Mouse (Mus musculus): ENCODE data around the gene Cpeb2. TPM values are rescaled to one million over a fixed set of nuclear protein-coding genes. Genes with fewer than 3 reads are reported as not detected.

The Cpeb2 gene
- polyA plus RNA-seq, 2 experiments, result 0.86 to 1.1 TPM

DNA sequence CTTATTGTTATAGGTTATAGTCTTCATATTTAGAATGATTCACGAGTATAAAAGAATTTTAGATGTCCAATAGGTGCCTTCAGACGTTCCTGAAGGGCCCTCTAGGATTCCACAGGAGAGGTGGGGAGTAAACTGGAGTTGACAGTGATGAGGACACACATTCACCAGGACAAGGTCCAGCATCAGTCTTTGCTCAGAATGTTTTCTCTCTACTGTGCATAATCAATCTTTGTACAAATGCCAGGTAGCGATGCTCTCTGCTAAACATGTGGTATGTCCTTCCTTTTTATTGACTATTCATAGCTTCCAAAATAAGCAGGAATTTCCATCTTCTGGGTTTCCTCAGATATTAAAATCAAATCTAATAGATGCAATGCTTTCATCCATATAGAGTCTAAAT is 8.7 kb upstream of the Cpeb2 start:
- DNase-seq (ENCODE audit: low read depth in 3 of 3, low spot score in 3 of 3) (no peak), ATAC-seq (ENCODE audit: insufficient read depth) (no peak)
- no peak overlapping the region for H3K27ac ChIP-seq
- H3K36me3 ChIP-seq (replicated peaks; ENCODE audit: control insufficient read depth, insufficient read depth, low read depth), result no peaks in the 10 kb centered on the region
- H3K9ac ChIP-seq (replicated peaks), result no peak overlapping the region
- H3K4me3 ChIP-seq (ENCODE audit: insufficient read depth in 1 of 2, low read depth in 2 of 2, low read length in 2 of 2), result no peak overlapping the region
- H3K9me3 ChIP-seq (ENCODE audit: control insufficient read depth, low read length), result no peaks in the 10 kb centered on the region
- 37% methylated on average over 3 of the region's 3 CpGs for WGBS (ENCODE audit: insufficient replicate concordance)
- H3K4me2 ChIP-seq (ENCODE audit: low read depth), result no peak overlapping the region
- H3K4me1 ChIP-seq (replicated peaks; ENCODE audit: control insufficient read depth in 2 of 2, insufficient read depth in 2 of 2, low read length in 1 of 2), result no peaks in the 10 kb centered on the region
- H3K27me3 ChIP-seq (ENCODE audit: control insufficient read depth, insufficient read depth, low read length), result no peaks in the 10 kb centered on the region
- TF ChIP-seq CTCF (IDR thresholded peaks at IDR 0.05; ENCODE audit: low read depth) (no peak), EP300 (IDR thresholded peaks at IDR 0.05; ENCODE audit: low read depth) (no peak)

- Histone ChIP-seq H3K27ac (no peak overlapping the region), H3K4me2 (ENCODE audit: low read depth) (no peak overlapping the region), H3K27me3 (ENCODE audit: control insufficient read depth, insufficient read depth, low read length) (no peaks in the 10 kb centered on the region; the same call in 1 of the 2 replicates), H3K36me3 (replicated peaks; ENCODE audit: control insufficient read depth, insufficient read depth, low read depth) (no peaks in the 10 kb centered on the region), H3K4me3 (ENCODE audit: insufficient read depth in 1 of 2, low read depth in 2 of 2, low read length in 2 of 2) (no peak overlapping the region), H3K4me1 (replicated peaks; ENCODE audit: control insufficient read depth in 2 of 2, insufficient read depth in 2 of 2, low read length in 1 of 2) (no peaks in the 10 kb centered on the region; a peak in 1 of 4 replicates), H3K9ac (replicated peaks) (no peak overlapping the region), H3K9me3 (ENCODE audit: control insufficient read depth, low read length) (no peaks in the 10 kb centered on the region)
- DNase-seq (ENCODE audit: low read depth in 3 of 3, low spot score in 3 of 3) (no peak), ATAC-seq (ENCODE audit: insufficient read depth) (no peak)
- TF ChIP-seq CTCF (IDR thresholded peaks at IDR 0.05; ENCODE audit: low read depth) (no peak), EP300 (IDR thresholded peaks at IDR 0.05; ENCODE audit: low read depth) (no peak)
Measured at GRCm38 (mm10) chr5:43226160-43226559, 6.8 kb upstream of the Cpeb2 start.

DNA sequence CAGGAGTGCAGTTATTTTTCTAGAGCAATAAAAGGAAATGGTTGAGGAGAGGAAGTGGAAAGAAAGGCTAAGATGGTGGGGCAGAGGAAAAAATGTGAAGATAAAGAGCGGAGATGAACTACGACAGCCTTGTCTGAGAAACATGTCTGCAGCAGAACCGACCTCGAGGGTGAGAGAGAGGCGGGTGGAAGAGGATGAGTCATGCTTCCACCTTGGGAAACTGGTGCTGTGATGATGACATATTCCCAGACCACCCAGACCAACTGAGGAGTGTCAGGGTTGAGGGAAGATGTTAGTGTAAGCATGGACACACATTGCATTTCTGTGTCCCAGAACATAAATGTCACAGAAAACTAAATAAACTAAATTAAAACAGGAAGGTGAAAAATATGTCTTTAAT is 5.4 kb upstream of the Cpeb2 start:
- no peak overlapping the region for H3K27ac ChIP-seq
- TF ChIP-seq CTCF (IDR thresholded peaks at IDR 0.05; ENCODE audit: low read depth), result no peak
- no peak for TF ChIP-seq EP300 (IDR thresholded peaks at IDR 0.05; ENCODE audit: low read depth)
- no peak overlapping the region for H3K4me3 ChIP-seq (ENCODE audit: insufficient read depth in 1 of 2, low read depth in 2 of 2, low read length in 2 of 2)
- ATAC-seq (ENCODE audit: insufficient read depth), result no peak
- no peaks in the 10 kb centered on the region; a peak in 1 of 4 replicates for H3K4me1 ChIP-seq (replicated peaks; ENCODE audit: control insufficient read depth in 2 of 2, insufficient read depth in 2 of 2, low read length in 1 of 2)
- whole genome bisulfite sequencing (ENCODE audit: insufficient replicate concordance), result 18% methylated on average over 5 of the region's 5 CpGs
- no peak overlapping the region for H3K9ac ChIP-seq (replicated peaks)
- DNase-seq (ENCODE audit: low read depth in 3 of 3, low spot score in 3 of 3), result no peak
- no peaks in the 10 kb centered on the region for H3K9me3 ChIP-seq (ENCODE audit: control insufficient read depth, low read length)
- no peak overlapping the region for H3K4me2 ChIP-seq (ENCODE audit: low read depth)
- peaks cover 6% of the 10 kb centered on the region for H3K27me3 ChIP-seq (ENCODE audit: control insufficient read depth, insufficient read depth, low read length)
- H3K36me3 ChIP-seq (replicated peaks; ENCODE audit: control insufficient read depth, insufficient read depth, low read depth), result no peaks in the 10 kb centered on the region

GRCm38 (mm10) chr5:43231061-43231460 is 1.9 kb upstream of the Cpeb2 start:
- Histone ChIP-seq H3K4me2 (ENCODE audit: low read depth) (no peak overlapping the region), H3K36me3 (replicated peaks; ENCODE audit: control insufficient read depth, insufficient read depth, low read depth) (no peaks in the 10 kb centered on the region), H3K4me1 (replicated peaks; ENCODE audit: control insufficient read depth in 2 of 2, insufficient read depth in 2 of 2, low read length in 1 of 2) (no peaks in the 10 kb centered on the region; a peak in 1 of 4 replicates), H3K4me3 (ENCODE audit: insufficient read depth in 1 of 2, low read depth in 2 of 2, low read length in 2 of 2) (no peak overlapping the region), H3K9ac (replicated peaks) (no peak overlapping the region), H3K9me3 (ENCODE audit: control insufficient read depth, low read length) (no peaks in the 10 kb centered on the region), H3K27ac (no peak overlapping the region), H3K27me3 (ENCODE audit: control insufficient read depth, insufficient read depth, low read length) (peaks cover 37% of the 10 kb centered on the region)
- ATAC-seq (ENCODE audit: insufficient read depth), result no peak
- no peak for TF ChIP-seq EP300 (IDR thresholded peaks at IDR 0.05; ENCODE audit: low read depth)
- no peak for TF ChIP-seq CTCF (IDR thresholded peaks at IDR 0.05; ENCODE audit: low read depth)
- no peak for DNase-seq (ENCODE audit: low read depth in 3 of 3, low spot score in 3 of 3)
- WGBS (ENCODE audit: insufficient replicate concordance), result 63% methylated on average over 2 of the region's 2 CpGs

DNA sequence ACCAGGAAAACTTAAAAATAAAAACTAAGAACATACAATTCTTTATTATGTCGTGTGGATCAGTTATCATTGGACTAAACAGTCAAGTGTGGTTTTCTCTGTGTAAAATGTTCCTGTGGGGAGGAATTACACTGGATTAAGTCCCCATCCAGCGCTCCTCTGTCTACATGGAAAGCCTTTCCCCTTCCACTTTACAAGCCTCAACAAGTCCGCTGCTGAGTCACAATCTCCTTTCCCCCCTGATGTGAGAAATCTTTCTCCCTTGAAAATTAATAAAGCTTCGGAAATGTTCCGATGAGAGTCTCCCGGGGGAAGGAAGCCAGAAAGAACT is 856 bp upstream of the Cpeb2 start:
- TF ChIP-seq CTCF (IDR thresholded peaks at IDR 0.05; ENCODE audit: low read depth) (no peak), EP300 (IDR thresholded peaks at IDR 0.05; ENCODE audit: low read depth) (no peak)
- H3K4me1 ChIP-seq (replicated peaks; ENCODE audit: control insufficient read depth in 2 of 2, insufficient read depth in 2 of 2, low read length in 1 of 2), result no peaks in the 10 kb centered on the region; a peak in 1 of 4 replicates
- peaks cover 38% of the 10 kb centered on the region for H3K27me3 ChIP-seq (ENCODE audit: control insufficient read depth, insufficient read depth, low read length)
- no peaks in the 10 kb centered on the region for H3K9me3 ChIP-seq (ENCODE audit: control insufficient read depth, low read length)
- no peak overlapping the region for H3K27ac ChIP-seq
- 2% methylated on average over 6 of the region's 6 CpGs for WGBS (ENCODE audit: insufficient replicate concordance)
- H3K36me3 ChIP-seq (replicated peaks; ENCODE audit: control insufficient read depth, insufficient read depth, low read depth), result no peaks in the 10 kb centered on the region
- ATAC-seq (ENCODE audit: insufficient read depth) (no peak), DNase-seq (ENCODE audit: low read depth in 3 of 3, low spot score in 3 of 3) (no peak)
- H3K9ac ChIP-seq (replicated peaks), result peak overlapping the region; percentile 5; the same call in 1 of the 2 replicates
- H3K4me3 ChIP-seq (ENCODE audit: insufficient read depth in 1 of 2, low read depth in 2 of 2, low read length in 2 of 2), result peak overlapping the region; percentile 58 to 64
- peak overlapping the region; percentile 83 for H3K4me2 ChIP-seq (ENCODE audit: low read depth)
